Mouse (Mus musculus) heart, embryonic 16.5 days (tissue): ENCODE results near the gene Kirrel3. TPM values are rescaled to one million over a fixed set of nuclear protein-coding genes. Genes with fewer than 3 reads are reported as not detected.

Experiments used
- ATAC-seq: fragments of 200-750 bp; cut with Nextera tagmentation; replicated peaks from 2 replicates; pipeline ENCODE4 v1.8.0; 2017; ENCODE audit warnings: moderate number of reproducible peaks; ENCODE audit not compliant: insufficient read depth, low FRiP score; ENCODE audit errors: extremely low read depth
- H3K27ac ChIP-seq: fragments of 300-500 bp; sonication (generic); 2 replicates; pipeline ENCODE4 v1.5.1; 2014; ENCODE audit warnings: mild to moderate bottlenecking, low read length, control low read depth, moderate library complexity
- H3K27me3 ChIP-seq: fragments of 300-500 bp; sonication (generic); 2 replicates; pipeline ENCODE4 v1.6.1; 2014; ENCODE audit warnings: low read length, mixed read lengths; ENCODE audit not compliant: control insufficient read depth, insufficient read depth
- H3K36me3 ChIP-seq: fragments of 300-500 bp; sonication (generic); 2 replicates; pipeline ENCODE4 v1.6.1; 2014; ENCODE audit not compliant: control insufficient read depth, insufficient read depth
- H3K4me1 ChIP-seq: fragments of 300-500 bp; sonication (generic); 2 replicates; pipeline ENCODE4 v1.6.1; 2014; ENCODE audit warnings: low read length, mixed read lengths; ENCODE audit not compliant: control insufficient read depth, insufficient read depth
- H3K4me2 ChIP-seq: fragments of 300-500 bp; sonication (generic); 2 replicates; pipeline ENCODE4 v1.6.1; 2014; ENCODE audit warnings: low read depth, mild to moderate bottlenecking, control low read depth, low read length
- H3K4me3 ChIP-seq: fragments of 300-500 bp; sonication (generic); 2 replicates; pipeline ENCODE4 v1.5.1; 2014; ENCODE audit warnings: mild to moderate bottlenecking, control low read depth, low read length
- H3K9ac ChIP-seq: fragments of 300-500 bp; sonication (generic); 2 replicates; pipeline ENCODE4 v1.6.1; 2014; ENCODE audit warnings: low read length, control low read depth
- H3K9me3 ChIP-seq: fragments of 300-500 bp; sonication (generic); replicated peaks from 2 replicates; pipeline ENCODE4 v1.6.1; 2016; ENCODE audit warnings: low read length; ENCODE audit not compliant: control insufficient read depth
- WGBS: fragments of 180-500 bp; shearing (Covaris S2); extraction: QIAGEN DNeasy Blood & Tissue Kit; methylation state at CpG from one replicate; pipeline ENCODE4 v1.1.7; 2014; 5-methylcytosine and 5-hydroxymethylcytosine counted together
- polyA plus RNA-seq: library from polyadenylated mRNA; unstranded; fragments of >200 nt; fragmentation: Nextera tagmentation; extraction: Ambion mirVana; gene quantifications from 2 replicates; pipeline ENCODE4 v1.2.1, GENCODE M21; 2015

Gene Kirrel3
- polyA plus RNA-seq, 1 experiment from 2014 or later = 1.6 TPM

DNA sequence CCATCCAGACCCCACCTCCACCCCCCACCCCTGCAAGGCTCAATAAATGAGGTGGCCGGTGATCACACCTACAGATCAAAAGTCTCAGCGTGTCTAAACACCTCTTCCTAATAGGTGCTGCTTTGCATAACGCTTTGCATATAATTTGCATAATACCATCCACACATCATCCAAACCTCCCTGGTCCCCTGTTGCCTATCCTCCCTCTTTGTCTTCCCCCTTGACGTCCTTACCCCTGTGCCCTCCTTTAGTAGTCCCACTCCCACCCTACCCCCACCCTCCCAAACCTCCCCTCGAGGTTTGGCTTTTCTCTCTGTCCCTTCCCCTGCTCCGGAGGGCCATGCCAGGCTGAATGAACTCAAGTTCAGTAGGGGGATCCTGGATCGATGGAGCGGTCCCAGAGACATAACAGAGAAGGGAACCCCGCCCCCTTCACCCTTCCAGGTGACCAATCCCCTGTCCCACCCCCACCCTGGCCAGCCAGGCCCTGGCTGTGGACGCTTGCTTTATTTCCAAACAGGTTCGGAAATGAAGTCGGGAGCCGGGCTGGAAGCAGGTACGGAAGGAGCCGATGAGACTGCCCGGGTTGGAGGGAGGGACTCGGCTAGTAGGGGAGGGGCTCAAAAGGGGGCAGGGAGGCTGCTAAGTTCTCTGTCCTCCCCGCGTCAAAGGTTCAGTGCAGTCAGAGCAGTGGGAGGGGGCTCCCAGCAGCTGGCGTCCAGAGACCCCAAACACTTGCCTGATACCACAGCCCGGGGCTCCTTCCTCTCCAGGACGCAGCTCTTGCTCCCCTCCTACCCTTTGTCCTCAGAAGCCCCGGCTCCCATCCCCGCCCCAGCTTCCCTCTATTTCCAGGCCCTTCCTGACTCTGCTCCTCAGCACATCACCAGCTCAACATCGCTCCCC is 539.1 kb downstream of the Kirrel3 start:
- no peak for ATAC-seq

DNA sequence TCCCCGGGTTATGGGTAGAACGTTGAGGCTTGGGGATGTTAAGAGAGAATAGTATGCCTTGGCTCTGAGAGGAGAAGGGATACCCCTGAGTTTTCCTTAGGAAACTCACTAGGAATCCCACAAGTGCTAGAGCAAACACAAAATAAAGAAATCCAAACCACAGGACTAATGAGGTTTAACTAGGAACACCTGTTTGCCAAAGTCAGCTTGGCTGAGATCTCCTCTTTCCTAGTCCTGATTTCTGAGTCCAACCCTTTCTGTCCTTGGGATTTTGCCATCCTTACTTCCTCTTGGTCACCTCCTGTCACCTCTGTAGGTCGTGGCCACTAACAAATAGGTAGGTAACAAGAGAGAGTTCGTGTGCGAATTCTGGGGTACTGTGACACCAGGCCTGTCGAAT is 540.6 kb downstream of the Kirrel3 start:
- WGBS = 83% methylated on average over 6 of the region's 6 CpGs
- ATAC-seq = no peak

More for the DNA sequence above, 539.1 kb downstream of the Kirrel3 start:
- Histone ChIP-seq H3K9ac (peak overlapping the region; percentile 15; the same call in 1 of the 2 replicates), H3K4me1 (peaks cover 6% of the 10 kb centered on the region), H3K27ac (no peak overlapping the region), H3K27me3 (peaks cover 16% of the 10 kb centered on the region), H3K9me3 (no peaks in the 10 kb centered on the region), H3K4me3 (peak overlapping the region; percentile 36), H3K4me2 (peak overlapping the region; percentile 57), H3K36me3 (no peaks in the 10 kb centered on the region)
- 9% methylated on average over 25 of the region's 25 CpGs for WGBS

DNA sequence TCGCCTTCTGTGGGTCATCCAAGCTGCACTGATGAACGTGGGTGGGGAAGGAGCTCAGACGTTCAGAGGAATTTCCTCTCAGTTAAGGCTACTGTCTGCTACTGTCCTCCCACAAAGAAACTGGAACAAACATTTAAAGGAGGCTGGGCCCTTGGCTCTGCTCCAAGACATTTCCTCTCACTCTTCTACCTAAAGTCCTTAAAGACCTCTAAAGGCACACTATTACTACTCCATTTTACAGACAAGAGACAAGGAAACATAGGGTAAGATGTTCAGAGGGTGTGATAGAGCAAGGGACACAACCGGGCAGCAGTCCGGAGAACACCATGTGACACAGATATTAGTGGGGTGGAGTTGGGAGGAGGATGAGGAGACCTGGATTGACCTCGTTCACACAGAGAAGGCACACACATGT is 541.2 kb downstream of the Kirrel3 start:
- Histone ChIP-seq H3K27ac (no peak overlapping the region), H3K9me3 (no peaks in the 10 kb centered on the region), H3K4me1 (peaks cover 9% of the 10 kb centered on the region), H3K4me3 (no peak overlapping the region), H3K9ac (no peak overlapping the region), H3K36me3 (no peaks in the 10 kb centered on the region), H3K27me3 (peaks cover 16% of the 10 kb centered on the region), H3K4me2 (no peak overlapping the region)
- no peak for ATAC-seq
- 47% methylated on average over 6 of the region's 6 CpGs for WGBS

More for the DNA sequence above, 540.6 kb downstream of the Kirrel3 start:
- Histone ChIP-seq H3K9ac (no peak overlapping the region), H3K27me3 (peaks cover 16% of the 10 kb centered on the region), H3K27ac (no peak overlapping the region), H3K4me1 (peaks cover 8% of the 10 kb centered on the region), H3K9me3 (no peaks in the 10 kb centered on the region), H3K4me2 (no peak overlapping the region), H3K4me3 (no peak overlapping the region), H3K36me3 (no peaks in the 10 kb centered on the region)

DNA sequence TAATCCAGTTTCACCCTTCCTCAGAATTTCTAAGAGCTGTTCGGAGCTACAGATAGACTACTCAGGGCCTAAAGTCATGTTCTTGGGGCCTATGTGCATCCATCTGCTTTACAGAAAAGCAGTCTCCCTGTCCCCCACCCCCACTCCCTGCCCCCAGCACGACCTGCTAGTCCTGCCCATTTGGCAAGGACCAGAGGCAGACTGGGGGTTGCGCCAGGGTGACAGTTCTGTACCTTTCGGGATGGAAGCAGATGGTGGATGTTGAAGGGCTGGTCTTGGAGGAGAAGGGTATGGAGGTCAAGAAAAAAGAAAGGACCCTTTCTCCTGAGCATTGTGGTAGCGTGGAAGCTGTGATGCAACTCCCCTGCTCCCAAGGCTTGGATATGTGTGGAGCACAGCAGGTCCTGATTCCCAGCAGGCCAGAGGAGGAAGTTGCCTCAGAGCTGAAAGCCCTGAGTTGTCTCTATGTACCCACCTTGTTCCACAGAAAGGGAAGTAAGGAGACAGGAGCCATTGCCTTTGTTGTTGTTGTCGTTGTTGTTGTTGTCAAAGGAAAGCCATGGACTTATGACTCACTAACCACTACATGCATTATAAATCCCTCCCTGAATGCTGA is 541.8 kb downstream of the Kirrel3 start:
- WGBS = 77% methylated on average over 6 of the region's 6 CpGs
- Histone ChIP-seq H3K9ac (no peak overlapping the region), H3K9me3 (no peaks in the 10 kb centered on the region), H3K4me2 (no peak overlapping the region), H3K27ac (no peak overlapping the region), H3K36me3 (no peaks in the 10 kb centered on the region), H3K4me1 (peaks cover 9% of the 10 kb centered on the region), H3K27me3 (peaks cover 16% of the 10 kb centered on the region), H3K4me3 (no peak overlapping the region)
- ATAC-seq = no peak

DNA sequence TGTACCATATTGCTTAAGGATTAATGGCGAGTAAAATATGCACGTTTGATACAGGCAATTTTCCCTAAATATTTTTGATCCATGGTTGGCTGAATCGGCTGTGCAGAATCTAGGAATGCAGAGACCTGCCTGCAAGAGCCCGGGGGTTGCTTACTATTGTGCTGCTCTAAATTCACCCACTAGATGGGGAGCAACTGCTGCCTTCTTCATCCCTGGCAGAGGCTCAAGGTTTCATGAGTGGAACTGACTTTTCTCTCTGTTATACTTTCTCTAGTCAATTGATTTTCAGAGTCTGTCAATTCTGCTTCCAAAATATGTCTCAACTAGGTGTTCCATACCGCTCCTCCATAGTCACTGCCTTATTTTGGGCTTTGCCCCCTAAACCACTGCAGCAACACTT is 545.1 kb downstream of the Kirrel3 start:
- peaks cover 5% of the 10 kb centered on the region for H3K27me3 ChIP-seq
- H3K4me1 ChIP-seq = peaks cover 5% of the 10 kb centered on the region
- H3K4me2 ChIP-seq = no peak overlapping the region
- 62% methylated on average over 5 of the region's 5 CpGs for WGBS
- H3K9ac ChIP-seq = no peak overlapping the region
- ATAC-seq = no peak
- no peaks in the 10 kb centered on the region for H3K36me3 ChIP-seq
- no peak overlapping the region for H3K4me3 ChIP-seq
- no peak overlapping the region for H3K27ac ChIP-seq
- no peaks in the 10 kb centered on the region for H3K9me3 ChIP-seq

DNA sequence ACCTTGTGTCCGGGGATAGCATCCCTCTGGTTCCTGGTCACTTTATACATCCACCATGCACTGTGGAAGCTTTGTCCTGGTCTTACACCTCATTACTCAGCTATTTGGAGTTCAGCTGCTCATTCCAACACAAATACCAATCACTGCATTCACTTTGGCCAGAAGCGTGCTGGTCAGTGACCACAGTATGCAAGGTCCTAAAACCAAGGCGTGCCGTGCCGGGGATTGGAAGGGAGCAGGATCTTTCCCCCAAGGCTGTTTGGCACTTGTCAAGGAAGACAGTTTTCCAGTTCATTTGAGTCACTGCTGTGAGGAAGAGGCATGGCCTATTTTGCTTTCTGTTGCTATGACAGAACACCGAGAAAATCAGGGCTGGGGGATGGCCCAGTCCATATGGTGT is 546.8 kb downstream of the Kirrel3 start:
- Histone ChIP-seq H3K9me3 (peaks cover 7% of the 10 kb centered on the region), H3K27me3 (no peaks in the 10 kb centered on the region), H3K4me3 (no peak overlapping the region), H3K9ac (no peak overlapping the region), H3K4me2 (no peak overlapping the region), H3K27ac (no peak overlapping the region), H3K4me1 (peaks cover 5% of the 10 kb centered on the region), H3K36me3 (no peaks in the 10 kb centered on the region)
- no peak for ATAC-seq
- 69% methylated on average over 6 of the region's 6 CpGs for WGBS

DNA sequence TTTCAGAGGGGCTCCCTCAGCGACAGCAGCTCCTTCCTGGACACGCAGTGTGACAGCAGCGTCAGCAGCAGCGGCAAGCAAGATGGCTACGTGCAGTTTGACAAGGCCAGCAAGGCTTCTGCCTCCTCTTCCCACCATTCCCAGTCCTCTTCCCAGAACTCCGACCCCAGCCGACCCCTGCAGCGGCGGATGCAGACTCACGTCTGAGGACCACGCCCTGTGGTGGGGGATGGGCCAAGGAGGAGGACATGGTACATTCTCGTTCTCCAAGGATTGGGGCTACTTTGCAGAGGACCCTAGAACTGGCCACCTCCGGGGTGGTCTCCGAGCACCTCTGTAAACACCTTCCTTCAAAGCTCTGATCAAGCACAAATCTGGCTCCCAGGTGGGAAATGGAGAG is 549.4 kb downstream of the Kirrel3 start:
- no peak overlapping the region for H3K27ac ChIP-seq
- no peaks in the 10 kb centered on the region for H3K36me3 ChIP-seq
- no peak overlapping the region for H3K4me3 ChIP-seq
- 45% methylated on average over 14 of the region's 14 CpGs for WGBS
- no peaks in the 10 kb centered on the region for H3K27me3 ChIP-seq
- peaks cover 24% of the 10 kb centered on the region for H3K4me1 ChIP-seq
- peaks cover 8% of the 10 kb centered on the region for H3K9me3 ChIP-seq
- H3K9ac ChIP-seq = no peak overlapping the region; the same call in 1 of the 2 replicates
- ATAC-seq = no peak
- peak overlapping the region; percentile 34; the same call in 1 of the 2 replicates for H3K4me2 ChIP-seq

DNA sequence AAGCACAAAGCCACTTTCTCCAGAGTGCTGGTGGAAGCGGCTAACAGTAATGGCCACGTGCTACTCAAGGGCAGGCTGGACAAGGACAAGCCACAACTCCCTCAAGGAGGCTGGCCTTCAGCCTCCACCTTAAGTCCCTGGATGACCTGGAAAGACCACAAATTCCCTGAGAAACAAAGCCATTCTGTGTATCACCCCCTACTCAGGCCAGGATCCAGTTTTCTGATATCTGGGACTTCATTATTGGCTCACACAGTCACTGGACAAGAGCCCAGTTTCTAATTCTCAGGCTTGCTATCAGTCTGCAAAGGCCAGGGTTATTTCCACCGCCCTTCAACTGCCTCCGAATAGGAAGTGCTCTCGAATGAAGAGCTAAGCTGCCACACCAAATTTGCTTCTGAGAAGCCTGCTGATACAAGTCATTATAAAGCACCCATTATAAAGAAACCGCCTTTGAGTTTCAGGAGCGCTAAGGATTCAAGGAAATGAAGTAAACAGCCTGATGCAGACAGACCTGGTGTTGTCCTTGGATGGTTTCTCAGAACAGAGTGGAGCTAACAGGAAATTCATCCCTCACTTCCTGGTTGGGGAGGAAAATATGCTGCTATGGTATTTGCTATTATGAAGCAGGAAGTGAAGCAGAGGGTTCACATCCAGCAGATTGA is 553.4 kb downstream of the Kirrel3 start:
- peaks cover 44% of the 10 kb centered on the region for H3K4me1 ChIP-seq
- H3K4me3 ChIP-seq = no peak overlapping the region
- H3K36me3 ChIP-seq = no peaks in the 10 kb centered on the region
- peak overlapping the region; percentile 18; the same call in 1 of the 2 replicates for H3K4me2 ChIP-seq
- peak overlapping the region; percentile 3; the same call in 1 of the 2 replicates for H3K9ac ChIP-seq
- whole genome bisulfite sequencing = 23% methylated on average over 7 of the region's 7 CpGs
- peak overlapping the region; percentile 85 for H3K27ac ChIP-seq
- peaks cover 8% of the 10 kb centered on the region for H3K9me3 ChIP-seq
- H3K27me3 ChIP-seq = no peaks in the 10 kb centered on the region
- peak; percentile 83 for ATAC-seq
